Mouse (Mus musculus) CH12.LX (cell line): ENCODE data around the gene Tmem104. TPM values are rescaled to one million over a fixed set of nuclear protein-coding genes. Genes with fewer than 3 reads are reported as not detected.

Source experiments
- DNase-seq: peaks from one replicate; pipeline ENCODE4 v3.0.0-alpha.2; 2013; ENCODE audit errors: extremely low read depth
- H3K27ac ChIP-seq: 2 replicates; pipeline ENCODE4 v1.5.1; 2012; ENCODE audit warnings: low read depth, mild to moderate bottlenecking, control low read depth, moderate library complexity; ENCODE audit not compliant: insufficient read depth
- H3K27me3 ChIP-seq: replicated peaks from 2 replicates; pipeline ENCODE3; 2012; ENCODE audit warnings: inconsistent platforms
- H3K36me3 ChIP-seq, 2 experiments: replicated peaks in 1 of 2; 2 replicates each; pipeline versions ENCODE3 to v1.6.1; 2012; ENCODE audit warnings: inconsistent platforms in 1 of 2, low read length in 1 of 2, mild to moderate bottlenecking in 1 of 2, mixed read lengths in 1 of 2, moderate library complexity in 1 of 2; ENCODE audit not compliant: control insufficient read depth in 1 of 2, insufficient read depth in 1 of 2
- H3K4me1 ChIP-seq, 2 experiments: 2 replicates each; pipeline ENCODE4 v1.6.1; 2012; ENCODE audit warnings: inconsistent platforms in 1 of 2, moderate library complexity in 1 of 2; ENCODE audit not compliant: insufficient read depth in 2 of 2, control insufficient read depth in 1 of 2
- H3K4me2 ChIP-seq: 2 replicates; pipeline ENCODE4 v1.6.1; 2012; ENCODE audit warnings: low read depth, mild to moderate bottlenecking, control low read depth; ENCODE audit not compliant: poor library complexity, insufficient read depth, severe bottlenecking
- H3K4me3 ChIP-seq, 3 experiments: fragments of 150-350 bp in 1 of 3; sonication (generic) in 1 of 3; replicated peaks in 1 of 3; 2 replicates each; pipeline versions ENCODE3 to v1.5.1; 2011 to 2012; ENCODE audit warnings: low read depth in 2 of 3, low read length in 2 of 3, mild to moderate bottlenecking in 2 of 3, moderate library complexity in 2 of 3, control low read depth in 1 of 3, improper control_type of control experiment in 1 of 3, inconsistent platforms in 1 of 3, mixed read lengths in 1 of 3; ENCODE audit not compliant: poor library complexity in 1 of 3
- H3K79me2 ChIP-seq: replicated peaks from 2 replicates; pipeline ENCODE4 v1.6.1; 2012; ENCODE audit warnings: mild to moderate bottlenecking, moderate library complexity; ENCODE audit not compliant: control insufficient read depth, poor library complexity, insufficient read depth, severe bottlenecking; ENCODE audit errors: extremely low read depth
- H3K9ac ChIP-seq: 2 replicates; pipeline ENCODE4 v1.6.1; 2012; ENCODE audit warnings: low read depth, mild to moderate bottlenecking, control low read depth, moderate library complexity; ENCODE audit not compliant: insufficient read depth
- H3K9me3 ChIP-seq: replicated peaks from 2 replicates; pipeline ENCODE3; 2012; ENCODE audit warnings: low read length, inconsistent platforms, mixed read lengths
- CTCF ChIP-seq, 2 experiments: IDR thresholded peaks in 1 of 2; conservative IDR thresholded peaks in 1 of 2; 2 replicates each; pipeline ENCODE4 v1.5.1; 2011 to 2012; ENCODE audit warnings: low read depth in 2 of 2, low read length in 2 of 2, improper control_type of control experiment in 1 of 2, inconsistent platforms in 1 of 2, mild to moderate bottlenecking in 1 of 2, moderate library complexity in 1 of 2
- ELF1 ChIP-seq: IDR thresholded peaks from 2 replicates; pipeline ENCODE4 v1.6.1; 2014; ENCODE audit warnings: low read depth, mild to moderate bottlenecking, inconsistent platforms, low read length, improper control_type of control experiment
- EP300 ChIP-seq: IDR thresholded peaks from 2 replicates; pipeline ENCODE4 v1.6.1; 2011; ENCODE audit warnings: low read length, improper control_type of control experiment
- ETS1 ChIP-seq: conservative IDR thresholded peaks from 2 replicates; pipeline ENCODE4 v1.6.1; 2012; ENCODE audit warnings: low read depth, mild to moderate bottlenecking, inconsistent platforms, low read length, improper control_type of control experiment, moderate library complexity
- GABPA ChIP-seq: IDR thresholded peaks from 2 replicates; pipeline ENCODE4 v1.6.1; 2012; ENCODE audit warnings: low read depth, low read length, improper control_type of control experiment, inconsistent platforms; ENCODE audit not compliant: insufficient replicate concordance
- HCFC1 ChIP-seq: IDR thresholded peaks from 2 replicates; pipeline ENCODE4 v1.6.1; 2012; ENCODE audit warnings: low read depth, mild to moderate bottlenecking, inconsistent platforms, low read length, improper control_type of control experiment
- JUN ChIP-seq: IDR thresholded peaks from 2 replicates; pipeline ENCODE4 v1.6.1; 2011; ENCODE audit warnings: low read depth, mild to moderate bottlenecking, low read length, improper control_type of control experiment, moderate library complexity; ENCODE audit not compliant: insufficient read depth
- KAT2A ChIP-seq: IDR thresholded peaks from 2 replicates; pipeline ENCODE4 v1.6.1; 2012; ENCODE audit warnings: low read length, improper control_type of control experiment, inconsistent platforms; ENCODE audit not compliant: insufficient replicate concordance
- MAX ChIP-seq: IDR thresholded peaks from 2 replicates; pipeline ENCODE4 v1.6.1; 2011; ENCODE audit warnings: low read length, improper control_type of control experiment
- MAZ ChIP-seq: IDR thresholded peaks from 2 replicates; pipeline ENCODE4 v1.6.1; 2012; ENCODE audit warnings: low read depth, mild to moderate bottlenecking, inconsistent platforms, low read length, improper control_type of control experiment, moderate library complexity
- MXI1 ChIP-seq: IDR thresholded peaks from 2 replicates; pipeline ENCODE4 v1.6.1; 2011; ENCODE audit warnings: mild to moderate bottlenecking, low read depth, low read length, improper control_type of control experiment
- MYC ChIP-seq: IDR thresholded peaks from 2 replicates; pipeline ENCODE4 v1.6.1; 2011; ENCODE audit warnings: low read depth, mild to moderate bottlenecking, improper control_type of control experiment, low read length
- NELFE ChIP-seq: IDR thresholded peaks from 2 replicates; pipeline ENCODE4 v1.6.1; 2011; ENCODE audit warnings: low read depth, low read length, improper control_type of control experiment
- POLR2A ChIP-seq: IDR thresholded peaks from 2 replicates; pipeline ENCODE4 v1.6.1; 2011; ENCODE audit warnings: low read depth, mild to moderate bottlenecking, improper control_type of control experiment, low read length
- RAD21 ChIP-seq: IDR thresholded peaks from 2 replicates; pipeline ENCODE4 v1.6.1; 2011; ENCODE audit warnings: low read depth, mild to moderate bottlenecking, low read length, improper control_type of control experiment, moderate library complexity
- SMC3 ChIP-seq: IDR thresholded peaks from 2 replicates; pipeline ENCODE4 v1.6.1; 2011; ENCODE audit warnings: low read depth, low read length, improper control_type of control experiment
- TBP ChIP-seq: conservative IDR thresholded peaks from 2 replicates; pipeline ENCODE4 v1.6.1; 2011; ENCODE audit warnings: low read depth, low read length, improper control_type of control experiment
- TCF12 ChIP-seq: IDR thresholded peaks from 2 replicates; pipeline ENCODE4 v1.6.1; 2014; ENCODE audit warnings: low read depth, mild to moderate bottlenecking, inconsistent platforms, low read length, improper control_type of control experiment
- UBTF ChIP-seq: IDR thresholded peaks from 2 replicates; pipeline ENCODE4 v1.6.1; 2012; ENCODE audit warnings: low read depth, mild to moderate bottlenecking, inconsistent platforms, low read length, improper control_type of control experiment, moderate library complexity
- USF2 ChIP-seq: conservative IDR thresholded peaks from 2 replicates; pipeline ENCODE4 v1.6.1; 2011; ENCODE audit warnings: low read depth, low read length, improper control_type of control experiment
- ZC3H11A ChIP-seq: IDR thresholded peaks from 2 replicates; pipeline ENCODE4 v1.6.1; 2012; ENCODE audit warnings: low read depth, mild to moderate bottlenecking, inconsistent platforms, low read length, improper control_type of control experiment
- dilution Hi-C: fragments of 300-500 bp; cut with MboI; formaldehyde crosslinking; loops from 2 replicates; pipeline ENCODE4 v1.14.3; 2020; ENCODE audit warnings: low sequenced_read_pairs; ENCODE audit not compliant: extremely low pct_unique_long_range_greater_than_20kb, extremely low pct_ligation_motif_present
- in situ Hi-C: fragments of 300-500 bp; cut with MboI; formaldehyde crosslinking; loops from 3 replicates; pipeline ENCODE4 v1.14.3; 2019; ENCODE audit warnings: low sequenced_read_pairs, low pct_ligation_motif_present, low pct_unique_long_range_greater_than_20kb, mixed read lengths
- polyA plus RNA-seq: library from polyadenylated mRNA; unstranded; fragments of >175 nt; gene quantifications from 2 replicates; pipeline ENCODE4 v1.2.1, GENCODE M21; 2012; ENCODE audit warnings: low read depth; ENCODE audit not compliant: insufficient read length
- total RNA-seq, 2 experiments: library from RNA; depleted of rRNA; stranded (reverse); fragments of 300-350 nt in 1 of 2; fragments of >200 nt in 1 of 2; gene quantifications; 2 replicates each; pipeline ENCODE4 v1.2.3; 2012 to 2014

The Tmem104 gene
- total and polyA plus RNA-seq, 3 experiments = 3.5 to 16.1 (median 10.8) TPM

GRCm38 (mm10) chr11:115187693-115188092, 406 bp downstream of the Tmem104 start, which contains the start of gene Nat9:
Nat9 (minus strand) TSS chr11:115187859.
- H3K36me3 ChIP-seq = peaks cover 26 to 60% of the 10 kb centered on the region in 2 experiments
- TF ChIP-seq UBTF = no peak
- no peak for TF ChIP-seq GABPA
- TF ChIP-seq MAX = no peak
- peak; percentile 58; the same call in 1 of the 2 replicates for TF ChIP-seq ETS1
- no peak for TF ChIP-seq ELF1
- TF ChIP-seq, all 38 proteins: peak for 1
- peaks cover 12 to 43% of the 10 kb centered on the region in 2 experiments for H3K4me1 ChIP-seq
- no peaks in the 10 kb centered on the region for H3K9me3 ChIP-seq
- dilution Hi-C loops (no loop called here), in situ Hi-C loops (no loop called here)
- H3K27ac ChIP-seq = peak within 1 kb of the TSS; percentile 57
- no peaks in the 10 kb centered on the region; the same call in 1 of the 2 replicates for H3K79me2 ChIP-seq
- peak within 1 kb of the TSS; percentile 73 for H3K9ac ChIP-seq
- no peaks in the 10 kb centered on the region for H3K27me3 ChIP-seq
- peak; percentile 70 for DNase-seq
- peak within 1 kb of the TSS; percentile 83 for H3K4me2 ChIP-seq
- H3K4me3 ChIP-seq = peak within 1 kb of the TSS; percentile 71 to 94 (median 82)

GRCm38 (mm10) chr11:115188539-115189231, 1.4 kb downstream of the Tmem104 start:
- no peaks in the 10 kb centered on the region for H3K27me3 ChIP-seq
- no peaks in the 10 kb centered on the region; the same call in 1 of the 2 replicates for H3K79me2 ChIP-seq
- peak overlapping the region; percentile 83 for H3K4me2 ChIP-seq
- H3K9me3 ChIP-seq = no peaks in the 10 kb centered on the region
- dilution Hi-C loops = no loop called here
- peaks cover 17 to 50% of the 10 kb centered on the region in 2 experiments for H3K36me3 ChIP-seq
- H3K4me3 ChIP-seq = no peak overlapping the region
- no peak for TF ChIP-seq HCFC1
- TF ChIP-seq RAD21 = peak; percentile 19
- peak in 1 of 2 experiments; percentile 38; a peak in 2 of 4 replicates for TF ChIP-seq CTCF (conservative IDR thresholded peaks at IDR 0.05 in 1 of 2, IDR thresholded peaks at IDR 0.05 in 1 of 2; ENCODE audit: low read depth in 2 of 2, low read length in 2 of 2)
- no peak for DNase-seq
- no peak overlapping the region for H3K9ac ChIP-seq
- in situ Hi-C loops = no loop called here
- H3K4me1 ChIP-seq = peaks cover 12 to 43% of the 10 kb centered on the region in 2 experiments
- H3K27ac ChIP-seq = no peak overlapping the region

GRCm38 (mm10) chr11:115189304-115189703, 2.0 kb downstream of the Tmem104 start:
- H3K9me3 ChIP-seq = no peaks in the 10 kb centered on the region
- H3K27me3 ChIP-seq = no peaks in the 10 kb centered on the region
- no peak for DNase-seq
- H3K4me3 ChIP-seq = no peak overlapping the region
- peaks cover 12 to 43% of the 10 kb centered on the region in 2 experiments for H3K4me1 ChIP-seq
- H3K36me3 ChIP-seq = peaks cover 13 to 44% of the 10 kb centered on the region in 2 experiments
- H3K27ac ChIP-seq = no peak overlapping the region
- H3K79me2 ChIP-seq = no peaks in the 10 kb centered on the region; the same call in 1 of the 2 replicates
- TF ChIP-seq HCFC1 (no peak), TCF12 (no peak), SMC3 (no peak), ETS1 (no peak), EP300 (no peak), TBP (no peak), POLR2A (no peak), NELFE (no peak), MYC (no peak), KAT2A (no peak), MXI1 (no peak), RAD21 (no peak), MAZ (no peak), GABPA (no peak), USF2 (no peak), UBTF (no peak), ZC3H11A (no peak), JUN (no peak)
- TF ChIP-seq, all 38 proteins: peak for 0
- in situ Hi-C loops = no loop called here
- no peak overlapping the region for H3K9ac ChIP-seq
- dilution Hi-C loops = no loop called here
- H3K4me2 ChIP-seq = no peak overlapping the region
